Mouse (Mus musculus) spleen, postnatal 10 days (tissue): ENCODE data around the gene Hhipl1.

ENCODE experiments used
- DNase-seq, 2 experiments: peaks; one replicate each; pipeline ENCODE4 v3.0.0; 2021 to 2022; ENCODE audit warnings: low spot score in 2 of 2

Gene Hhipl1

GRCm38 (mm10) chr12:108363796-108364195, 57.7 kb downstream of the Hhipl1 start:
- DNase-seq: peak in 1 of 2 experiments; percentile 62

GRCm38 (mm10) chr12:108365340-108365739, 59.3 kb downstream of the Hhipl1 start:
- no peak for DNase-seq

GRCm38 (mm10) chr12:108365868-108366267, 59.8 kb downstream of the Hhipl1 start:
- DNase-seq: no peak

GRCm38 (mm10) chr12:108367909-108368308, 61.8 kb downstream of the Hhipl1 start:
- no peak for DNase-seq

GRCm38 (mm10) chr12:108368921-108369320, 62.9 kb downstream of the Hhipl1 start:
- DNase-seq: no peak

- no peak for DNase-seq
These were observed 64.7 kb downstream of the Hhipl1 start, which contains the start of gene Eml1 for GRCm38 (mm10) chr12:108370596-108371428. Gene Eml1, plus strand, starts transcription at chr12:108370957.

- DNase-seq: no peak
These were observed 65.3 kb downstream of the Hhipl1 start for GRCm38 (mm10) chr12:108371429-108371765.

- no peak for DNase-seq
These were observed 66.2 kb downstream of the Hhipl1 start for GRCm38 (mm10) chr12:108372241-108372640.

- no peak for DNase-seq
These were observed 67.5 kb downstream of the Hhipl1 start for GRCm38 (mm10) chr12:108373611-108374010.

- no peak for DNase-seq
These were observed 68.6 kb downstream of the Hhipl1 start for GRCm38 (mm10) chr12:108374689-108375088.

GRCm38 (mm10) chr12:108378379-108379133, 72.5 kb downstream of the Hhipl1 start:
- no peak for DNase-seq
